ENCODE assay signal across 29 mouse cellular contexts in genomic region chr14:12504191-12504947, GRCm38 (mm10).
A peak's percentile ranks its signal among the peaks of the same experiment; 100 is the strongest.
DNase-seq lines count a peak whose midpoint lies in the region; TF ChIP-seq lines count a peak whose summit lies in the region.
"Had no signal": no experiment of that assay in that cellular context is flagged by ENCODE, and none has a peak within 500 bp of the region (broad histone marks: within the 10 kb centered on the region; RNA-seq: fewer than 3 reads in every experiment).

No protein-coding gene starts in this region.

- DNase-seq in layer of hippocampus, adult 2 months (ENCODE audit: low spot score in 2 of 2): no peak
- DNase-seq in layer of hippocampus, postnatal 36 days: no peak
- DNase-seq in right cerebral cortex, postnatal 36 days (ENCODE audit: low spot score in 2 of 2): peak; percentile 37 to 38
- no peak for DNase-seq in right cerebral cortex, postnatal 10 days (ENCODE audit: low spot score in 2 of 2)
- DNase-seq in left cerebral cortex, postnatal 25 days (ENCODE audit: low spot score in 2 of 2): peak; percentile 29 to 75
- DNase-seq in kidney, postnatal 36 days: no peak
- DNase-seq: adrenal gland, adult 2 months; adrenal gland, postnatal 36 days; B cell, adult 2 months; cerebellum, adult 2 months; cerebellum, postnatal 14 days; gastrocnemius, postnatal 25 days; heart, adult 11 months; heart, postnatal 36 days; kidney, adult 8-10 months; liver; lung, adult 2 months; lung, postnatal 10 days; midbrain, embryonic 14.5 days; retina, postnatal 1 day had no signal

- H3K4me3 ChIP-seq in layer of hippocampus, adult 2 months: no peak overlapping the region
- H3K4me3 ChIP-seq: embryonic facial prominence, embryonic 10.5 days; embryonic facial prominence, embryonic 15.5 days; forebrain, embryonic 12.5 days; heart, embryonic 10.5 days; heart, embryonic 15.5 days; hindbrain, embryonic 13.5 days had no signal

- peak overlapping the region; percentile 3; the same call in 1 of the 2 replicates for H3K27ac ChIP-seq in layer of hippocampus, adult 2 months
- H3K27ac ChIP-seq: embryonic facial prominence, embryonic 10.5 days; embryonic facial prominence, embryonic 15.5 days; forebrain, embryonic 12.5 days; heart, embryonic 10.5 days; heart, embryonic 15.5 days; hindbrain, embryonic 13.5 days; kidney, postnatal 0 days; liver, embryonic 14.5 days; macrophage had no signal

- intact Hi-C loops in left cerebral cortex, postnatal 25 days (cut with DNase I): loop anchor here (1.0 kb wide), 1 partner anchor 67 kb away; no protein-coding TSS in a partner anchor

- TF ChIP-seq CTCF in layer of hippocampus, adult 2 months (conservative IDR thresholded peaks at IDR 0.05): 0 out of 2 replicates have a peak, but pooled peaks have one; percentile 3

Comparison
In these comparisons a context has a peak if more than half of its experiments do, and no peak if none do; other contexts are left out.
1. DNase-seq: peak in right cerebral cortex, postnatal 36 days (2 of 2) and left cerebral cortex, postnatal 25 days (2 of 2); none in layer of hippocampus, adult 2 months (0 of 2), layer of hippocampus, postnatal 36 days (0 of 2), right cerebral cortex, postnatal 10 days (0 of 2) and kidney, postnatal 36 days (0 of 2).